Mouse (Mus musculus) frontal cortex, adult (tissue): Measurements from ENCODE around the gene Fbxo42.

Experiments used
- ATAC-seq: cut with Nextera tagmentation; 2 replicates; pipeline ENCODE4 v1.9.2; 2017; ENCODE audit warnings: mild to moderate bottlenecking, moderate library complexity, mixed read lengths; ENCODE audit not compliant: low TSS enrichment

Fbxo42 gene

GRCm38 (mm10) chr4:141175783-141176182 lies 28.1 kb downstream of the Fbxo42 start:
- no peak for ATAC-seq

- 0 out of 2 replicates have a peak, but pooled peaks have one; percentile 6 for ATAC-seq
Observed at GRCm38 (mm10) chr4:141176328-141176838, 28.7 kb downstream of the Fbxo42 start.

- no peak for ATAC-seq
Observed at GRCm38 (mm10) chr4:141178500-141178899, 30.8 kb downstream of the Fbxo42 start.

GRCm38 (mm10) chr4:141180831-141181230 lies 33.1 kb downstream of the Fbxo42 start:
- no peak for ATAC-seq

- no peak for ATAC-seq
Observed at GRCm38 (mm10) chr4:141181981-141182380, 34.3 kb downstream of the Fbxo42 start.

GRCm38 (mm10) chr4:141183932-141184331 lies 36.2 kb downstream of the Fbxo42 start:
- ATAC-seq: no peak

- ATAC-seq: no peak
Observed at GRCm38 (mm10) chr4:141184426-141184825, 36.7 kb downstream of the Fbxo42 start.

GRCm38 (mm10) chr4:141186923-141187836 lies 39.5 kb downstream of the Fbxo42 start:
- ATAC-seq: no peak

GRCm38 (mm10) chr4:141191294-141191693 lies 43.6 kb downstream of the Fbxo42 start:
- ATAC-seq: no peak

- no peak for ATAC-seq
Observed at GRCm38 (mm10) chr4:141194553-141194952, 46.8 kb downstream of the Fbxo42 start.

- ATAC-seq: no peak
Observed at GRCm38 (mm10) chr4:141196981-141197685, 49.4 kb downstream of the Fbxo42 start.

GRCm38 (mm10) chr4:141197686-141198035 lies 49.9 kb downstream of the Fbxo42 start:
- ATAC-seq: no peak

- no peak for ATAC-seq
Observed at GRCm38 (mm10) chr4:141200906-141201305, 53.2 kb downstream of the Fbxo42 start.

GRCm38 (mm10) chr4:141202192-141202591 lies 54.5 kb downstream of the Fbxo42 start:
- ATAC-seq: no peak

GRCm38 (mm10) chr4:141204580-141205061 lies 56.9 kb downstream of the Fbxo42 start:
- peak; percentile 77 for ATAC-seq

GRCm38 (mm10) chr4:141207081-141207480 lies 59.4 kb downstream of the Fbxo42 start:
- ATAC-seq: no peak

GRCm38 (mm10) chr4:141210524-141211219 lies 63.0 kb downstream of the Fbxo42 start:
- ATAC-seq: no peak

GRCm38 (mm10) chr4:141211646-141212045 lies 63.9 kb downstream of the Fbxo42 start:
- ATAC-seq: no peak

- ATAC-seq: no peak
Observed at GRCm38 (mm10) chr4:141212892-141213291, 65.2 kb downstream of the Fbxo42 start.

- no peak for ATAC-seq
Observed at GRCm38 (mm10) chr4:141213342-141213741, 65.6 kb downstream of the Fbxo42 start.

GRCm38 (mm10) chr4:141213770-141214336 lies 66.1 kb downstream of the Fbxo42 start, which contains the start of gene Rsg1:
Gene Rsg1 (plus strand): TSS chr4:141213956.
- ATAC-seq: peak; percentile 91
